Comparison of ENCODE assay signal across 14 mouse cellular contexts in genomic region chr9:15510557-15511310, GRCm38 (mm10). TPM values are rescaled to one million over a fixed set of nuclear protein-coding genes. Genes with fewer than 3 reads are reported as not detected.
DNase-seq lines count a peak whose midpoint lies in the region; ATAC-seq and TF ChIP-seq lines count a peak whose summit lies in the region.
"Had no signal": no experiment of that assay in that cellular context is flagged by ENCODE, and none has a peak within 500 bp of the region (broad histone marks: within the 10 kb centered on the region; RNA-seq: fewer than 3 reads in every experiment).

No protein-coding gene starts in this region.

- no peak overlapping the region for H3K27ac ChIP-seq in layer of hippocampus, adult 2 months
- H3K27ac ChIP-seq in forebrain, embryonic 15.5 days (replicated peaks), result peak overlapping the region; percentile 60
- no peak overlapping the region for H3K27ac ChIP-seq in midbrain, embryonic 15.5 days
- H3K27ac ChIP-seq: midbrain, embryonic 12.5 days; stomach, embryonic 15.5 days had no signal

- 17% methylated on average over 3 of the region's 3 CpGs for WGBS in forebrain, embryonic 15.5 days
- 39% methylated on average over 3 of the region's 3 CpGs for WGBS in midbrain, embryonic 15.5 days

- TF ChIP-seq CTCF in layer of hippocampus, adult 2 months (conservative IDR thresholded peaks at IDR 0.05), result peak; percentile 20; the same call in 1 of the 2 replicates

- no peak overlapping the region for H3K9ac ChIP-seq in forebrain, embryonic 15.5 days (replicated peaks)
- no peak overlapping the region for H3K9ac ChIP-seq in midbrain, embryonic 15.5 days
- H3K9ac ChIP-seq: lung, embryonic 15.5 days; midbrain, embryonic 12.5 days; stomach, embryonic 15.5 days had no signal

- no peak overlapping the region for H3K4me2 ChIP-seq in forebrain, embryonic 15.5 days (replicated peaks)
- H3K4me2 ChIP-seq in midbrain, embryonic 15.5 days, result no peak overlapping the region
- H3K4me2 ChIP-seq: heart, embryonic 11.5 days; lung, embryonic 15.5 days; midbrain, embryonic 12.5 days; stomach, embryonic 15.5 days had no signal

- peak; percentile 65 for ATAC-seq in forebrain, embryonic 15.5 days (replicated peaks)
- ATAC-seq in midbrain, embryonic 15.5 days (replicated peaks), result peak; percentile 41; the same call in 1 of the 2 replicates

- peaks cover 36% of the 10 kb centered on the region for H3K4me1 ChIP-seq in forebrain, embryonic 15.5 days
- peaks cover 9% of the 10 kb centered on the region for H3K4me1 ChIP-seq in midbrain, embryonic 15.5 days

- no peaks in the 10 kb centered on the region for H3K36me3 ChIP-seq in forebrain, embryonic 15.5 days
- no peaks in the 10 kb centered on the region for H3K36me3 ChIP-seq in midbrain, embryonic 15.5 days (replicated peaks)
- H3K36me3 ChIP-seq: lung, embryonic 15.5 days; midbrain, embryonic 12.5 days; stomach, embryonic 15.5 days had no signal

- H3K4me3 ChIP-seq in layer of hippocampus, adult 2 months, result no peak overlapping the region
- no peak overlapping the region for H3K4me3 ChIP-seq in forebrain, embryonic 15.5 days
- H3K4me3 ChIP-seq in midbrain, embryonic 15.5 days, result no peak overlapping the region
- H3K4me3 ChIP-seq: lung, embryonic 15.5 days; midbrain, embryonic 12.5 days; stomach, embryonic 15.5 days had no signal

- H3K9me3 ChIP-seq in forebrain, embryonic 15.5 days, result no peaks in the 10 kb centered on the region
- no peaks in the 10 kb centered on the region for H3K9me3 ChIP-seq in midbrain, embryonic 15.5 days
- H3K9me3 ChIP-seq: lung, embryonic 15.5 days; midbrain, embryonic 12.5 days; stomach, embryonic 15.5 days had no signal

- no peaks in the 10 kb centered on the region for H3K27me3 ChIP-seq in forebrain, embryonic 15.5 days
- no peaks in the 10 kb centered on the region for H3K27me3 ChIP-seq in midbrain, embryonic 15.5 days (replicated peaks)
- H3K27me3 ChIP-seq: lung, embryonic 15.5 days; midbrain, embryonic 12.5 days; stomach, embryonic 15.5 days had no signal

- peak; percentile 63 to 72 for DNase-seq in cerebellum, postnatal 14 days
- DNase-seq in cerebellum, adult 9-11 months, result no peak
- DNase-seq in layer of hippocampus, adult 2 months (ENCODE audit: low spot score in 2 of 2), result no peak
- no peak for DNase-seq in layer of hippocampus, postnatal 36 days
- no peak for DNase-seq in thymus, postnatal 36 days
- no peak for DNase-seq in thymus, postnatal 10 days (ENCODE audit: low spot score in 2 of 2)
- DNase-seq: gastrocnemius, postnatal 10 days; right cerebral cortex, postnatal 4 days had no signal

RNA-seq across cellular contexts. Expression of gene Smco4, which starts 17.5 kb away (rescaled TPM):
- total RNA-seq in layer of hippocampus, adult 2 months (2021), result 1 to 10 TPM; 6.6 to 8.6 TPM
- total RNA-seq in layer of hippocampus, postnatal 36 days (2021), result 1 to 10 TPM; 5.7 to 8.0 TPM
- polyA plus RNA-seq in forebrain, embryonic 15.5 days (2015; fragmentation: Nextera tagmentation; extraction: Ambion mirVana), result 1.6 TPM in 2 replicates
- polyA plus RNA-seq in midbrain, embryonic 15.5 days (2015; fragmentation: Nextera tagmentation; extraction: Ambion mirVana), result 0.29 and 0.49 TPM in 2 replicates

Comparison
In these comparisons a context has a peak if more than half of its experiments do, and no peak if none do; other contexts are left out.
1. DNase-seq: peak in cerebellum, postnatal 14 days (2 of 2); none in cerebellum, adult 9-11 months (single experiment), layer of hippocampus, adult 2 months (0 of 2), layer of hippocampus, postnatal 36 days (0 of 2), thymus, postnatal 36 days (0 of 2) and thymus, postnatal 10 days (0 of 2).